Mouse (Mus musculus) heart, embryonic 11.5 days (tissue): ENCODE results near the gene Pde8b. TPM values are rescaled to one million over a fixed set of nuclear protein-coding genes. Genes with fewer than 3 reads are reported as not detected.

Experiments used
- ATAC-seq: fragments of 200-750 bp; cut with Nextera tagmentation; replicated peaks from 2 replicates; pipeline ENCODE4 v1.8.0; 2017; ENCODE audit warnings: moderate library complexity; ENCODE audit not compliant: insufficient number of reproducible peaks, low FRiP score, low TSS enrichment
- H3K27ac ChIP-seq: fragments of 300-500 bp; sonication (generic); 2 replicates; pipeline ENCODE4 v1.5.1; 2014; ENCODE audit warnings: mild to moderate bottlenecking, low read depth, low read length
- H3K27me3 ChIP-seq: fragments of 300-500 bp; sonication (generic); 2 replicates; pipeline ENCODE4 v1.6.1; 2014; ENCODE audit warnings: mild to moderate bottlenecking, low read length, mixed read lengths; ENCODE audit not compliant: control insufficient read depth, insufficient read depth
- H3K36me3 ChIP-seq: fragments of 300-500 bp; sonication (generic); 2 replicates; pipeline ENCODE4 v1.6.1; 2014; ENCODE audit warnings: mild to moderate bottlenecking, low read length, moderate library complexity, mixed read lengths; ENCODE audit not compliant: control insufficient read depth, insufficient read depth
- H3K4me1 ChIP-seq: fragments of 300-500 bp; sonication (generic); 2 replicates; pipeline ENCODE4 v1.6.1; 2014; ENCODE audit warnings: low read length; ENCODE audit not compliant: control insufficient read depth, insufficient read depth
- H3K4me2 ChIP-seq: fragments of 300-500 bp; sonication (generic); 2 replicates; pipeline ENCODE4 v1.6.1; 2014; ENCODE audit warnings: mild to moderate bottlenecking, moderate library complexity
- H3K4me3 ChIP-seq: fragments of 300-500 bp; sonication (generic); 2 replicates; pipeline ENCODE4 v1.5.1; 2014; ENCODE audit warnings: low read depth, low read length
- H3K9ac ChIP-seq: fragments of 300-500 bp; sonication (generic); 2 replicates; pipeline ENCODE4 v1.6.1; 2014; ENCODE audit warnings: mild to moderate bottlenecking, low read depth, low read length, moderate library complexity
- H3K9me3 ChIP-seq: fragments of 300-500 bp; sonication (generic); replicated peaks from 2 replicates; pipeline ENCODE4 v1.6.1; 2016; ENCODE audit warnings: low read length; ENCODE audit not compliant: control insufficient read depth
- WGBS: fragments of 180-500 bp; shearing (Covaris S2); extraction: QIAGEN DNeasy Blood & Tissue Kit; methylation state at CpG from one replicate; pipeline ENCODE4 v1.1.7; 2014; ENCODE audit not compliant: insufficient replicate concordance; 5-methylcytosine and 5-hydroxymethylcytosine counted together
- polyA plus RNA-seq: library from polyadenylated mRNA; unstranded; fragments of >200 nt; fragmentation: Nextera tagmentation; extraction: Ambion mirVana; gene quantifications from 2 replicates; pipeline ENCODE4 v1.2.1, GENCODE M21; 2014

Gene Pde8b
- polyA plus RNA-seq, 1 experiment from 2014 or later: 0.69 TPM

DNA sequence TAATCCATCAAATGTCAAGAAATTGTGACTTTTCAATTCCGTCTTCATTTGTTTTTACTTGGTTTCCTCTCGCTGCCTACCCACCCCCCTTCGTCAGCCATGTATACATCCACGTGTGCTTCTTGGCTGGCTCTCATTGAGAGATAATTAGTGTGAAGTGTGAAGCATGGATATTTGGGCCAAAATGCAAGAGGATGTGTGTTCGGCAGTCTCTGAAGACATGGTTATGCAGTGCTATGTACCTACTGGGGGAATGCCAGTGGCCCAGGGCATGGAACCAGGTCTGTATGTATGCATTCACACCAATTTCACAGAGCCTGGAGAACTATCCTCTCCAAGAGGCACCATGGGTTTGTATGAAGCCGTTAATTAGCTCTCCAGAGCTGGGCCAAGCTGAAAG lies 219.3 kb downstream of the Pde8b start:
- H3K4me3 ChIP-seq: no peak overlapping the region
- no peak overlapping the region for H3K9ac ChIP-seq
- 84% methylated on average over 6 of the region's 6 CpGs for WGBS
- no peak overlapping the region for H3K27ac ChIP-seq
- 0 out of 2 replicates have a peak, but pooled peaks cover 5% of the 10 kb centered on the region for H3K36me3 ChIP-seq
- H3K4me2 ChIP-seq: no peak overlapping the region
- H3K4me1 ChIP-seq: peaks cover 4% of the 10 kb centered on the region
- H3K27me3 ChIP-seq: no peaks in the 10 kb centered on the region
- 0 out of 2 replicates have a peak, but pooled peaks cover 3% of the 10 kb centered on the region for H3K9me3 ChIP-seq
- no peak for ATAC-seq

DNA sequence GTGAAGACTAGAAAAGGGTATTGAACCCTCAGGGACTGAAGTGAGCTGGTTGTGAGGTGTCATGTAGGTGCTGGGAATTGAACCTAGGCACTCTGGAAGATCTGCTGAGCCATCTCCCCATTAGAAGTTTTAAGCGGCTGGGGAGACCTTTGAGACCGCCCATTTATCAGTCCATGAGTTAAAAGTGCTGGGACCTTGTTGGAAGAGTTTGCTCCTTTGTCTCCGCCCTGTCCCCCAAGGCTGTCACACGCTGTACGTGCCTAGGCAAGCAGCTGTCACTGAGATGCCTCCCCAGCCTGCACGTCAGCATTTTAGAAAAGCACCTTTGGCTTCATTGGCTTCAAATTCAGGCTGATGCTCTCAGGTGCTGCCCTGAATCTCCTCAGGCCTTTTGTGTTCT lies 229.9 kb downstream of the Pde8b start:
- Histone ChIP-seq H3K36me3 (no peaks in the 10 kb centered on the region; the same call in 1 of the 2 replicates), H3K4me3 (no peak overlapping the region), H3K4me2 (no peak overlapping the region), H3K9ac (no peak overlapping the region), H3K9me3 (no peaks in the 10 kb centered on the region), H3K4me1 (no peaks in the 10 kb centered on the region), H3K27ac (no peak overlapping the region), H3K27me3 (no peaks in the 10 kb centered on the region)
- 84% methylated on average over 6 of the region's 6 CpGs for WGBS
- no peak for ATAC-seq

DNA sequence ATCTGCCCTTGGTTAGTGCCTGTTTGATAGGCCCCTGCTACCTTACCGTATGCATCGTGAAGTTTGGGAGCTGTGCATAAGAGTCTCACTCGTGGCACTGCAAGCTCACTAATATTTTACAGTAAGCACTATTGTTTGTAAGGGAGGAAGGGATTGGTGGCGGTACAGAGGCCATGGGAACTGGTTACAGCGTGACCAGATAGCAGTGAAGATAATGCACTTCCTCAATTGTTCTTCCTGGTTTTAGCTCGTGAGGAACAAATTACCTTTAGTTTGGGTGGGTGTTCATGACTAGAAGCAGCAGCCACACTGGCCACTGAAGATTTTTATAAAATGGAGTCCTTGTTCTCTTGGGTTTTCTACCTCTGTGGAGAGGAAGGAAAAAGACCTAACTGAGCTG lies 230.8 kb downstream of the Pde8b start:
- 65% methylated on average over 6 of the region's 6 CpGs for WGBS
- H3K27ac ChIP-seq: no peak overlapping the region
- H3K36me3 ChIP-seq: no peaks in the 10 kb centered on the region; the same call in 1 of the 2 replicates
- H3K4me1 ChIP-seq: no peaks in the 10 kb centered on the region
- no peaks in the 10 kb centered on the region for H3K27me3 ChIP-seq
- ATAC-seq: no peak
- no peak overlapping the region for H3K4me3 ChIP-seq
- no peak overlapping the region for H3K4me2 ChIP-seq
- no peaks in the 10 kb centered on the region for H3K9me3 ChIP-seq
- H3K9ac ChIP-seq: no peak overlapping the region

DNA sequence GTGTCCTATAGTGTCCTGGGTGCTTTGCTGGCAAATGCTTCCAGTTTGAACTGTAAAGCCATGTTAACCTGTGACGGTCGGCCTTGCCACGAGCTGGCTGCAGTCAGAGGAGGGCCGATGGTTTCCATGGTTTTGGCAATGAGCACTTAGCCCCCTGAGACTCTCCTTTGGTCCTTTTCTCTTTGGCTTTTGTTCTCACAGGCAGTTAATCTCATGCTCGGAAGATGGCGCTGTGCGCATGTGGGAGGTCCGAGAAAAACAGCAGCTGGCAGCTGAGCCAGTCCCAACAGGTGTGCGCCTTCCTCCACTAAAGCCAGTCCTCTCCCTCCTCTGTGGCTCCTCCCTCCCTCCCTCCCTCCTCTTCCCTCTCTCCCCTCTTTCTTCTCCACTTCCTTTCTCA lies 232.2 kb downstream of the Pde8b start:
- H3K27me3 ChIP-seq: no peaks in the 10 kb centered on the region
- H3K9me3 ChIP-seq: no peaks in the 10 kb centered on the region
- no peak overlapping the region for H3K27ac ChIP-seq
- no peak overlapping the region for H3K4me2 ChIP-seq
- no peaks in the 10 kb centered on the region; the same call in 1 of the 2 replicates for H3K36me3 ChIP-seq
- H3K4me1 ChIP-seq: no peaks in the 10 kb centered on the region
- no peak overlapping the region for H3K9ac ChIP-seq
- WGBS: 8% methylated on average over 9 of the region's 9 CpGs
- no peak overlapping the region for H3K4me3 ChIP-seq
- ATAC-seq: no peak

GRCm38 (mm10) chr13:95017278-95017677 lies 232.9 kb downstream of the Pde8b start:
- Histone ChIP-seq H3K27ac (no peak overlapping the region), H3K9me3 (no peaks in the 10 kb centered on the region), H3K27me3 (no peaks in the 10 kb centered on the region), H3K4me3 (no peak overlapping the region), H3K9ac (no peak overlapping the region), H3K36me3 (no peaks in the 10 kb centered on the region; the same call in 1 of the 2 replicates), H3K4me1 (no peaks in the 10 kb centered on the region), H3K4me2 (no peak overlapping the region)
- 85% methylated on average over 6 of the region's 6 CpGs for WGBS
- ATAC-seq: no peak

DNA sequence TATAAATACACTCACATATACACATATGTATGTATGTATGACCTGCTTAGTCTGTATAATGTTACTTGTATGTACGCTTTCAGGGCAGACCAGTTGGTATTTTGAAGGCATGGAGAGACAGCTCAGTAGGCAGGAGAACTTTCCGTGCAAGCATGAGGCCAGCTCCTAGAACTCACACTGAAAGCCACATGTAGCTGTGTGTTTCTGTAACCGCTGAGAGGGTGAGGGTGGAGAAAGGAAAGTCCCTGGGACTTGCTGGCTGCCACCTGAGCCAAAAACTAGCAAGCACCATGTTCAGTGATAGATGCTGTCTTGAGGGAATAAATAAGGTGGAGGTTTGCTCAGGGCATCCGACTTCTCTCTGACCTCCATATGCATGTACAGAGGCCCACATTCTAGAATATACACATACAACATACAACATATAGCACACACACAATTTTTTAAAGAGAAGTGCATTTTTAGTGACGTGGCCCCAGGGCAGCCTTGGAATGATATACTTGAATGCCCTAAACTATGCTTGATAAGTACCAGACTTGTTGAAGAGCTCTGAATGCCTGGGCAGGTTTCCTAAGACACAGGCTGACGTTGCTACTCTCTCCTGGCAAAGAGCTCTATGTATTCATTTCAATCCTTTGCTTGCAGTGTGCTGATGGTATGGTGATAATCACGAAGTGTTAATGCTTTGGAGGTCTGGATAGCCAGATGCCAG lies 238.4 kb downstream of the Pde8b start:
- Histone ChIP-seq H3K4me3 (no peak overlapping the region), H3K36me3 (no peaks in the 10 kb centered on the region), H3K27ac (no peak overlapping the region), H3K4me2 (no peak overlapping the region), H3K4me1 (no peaks in the 10 kb centered on the region), H3K9me3 (no peaks in the 10 kb centered on the region), H3K9ac (no peak overlapping the region), H3K27me3 (no peaks in the 10 kb centered on the region)
- WGBS: 82% methylated on average over 7 of the region's 7 CpGs
- no peak for ATAC-seq

GRCm38 (mm10) chr13:95009261-95009660 lies 240.9 kb downstream of the Pde8b start:
- H3K4me2 ChIP-seq: no peak overlapping the region
- no peaks in the 10 kb centered on the region for H3K36me3 ChIP-seq
- no peaks in the 10 kb centered on the region for H3K9me3 ChIP-seq
- H3K9ac ChIP-seq: no peak overlapping the region
- no peaks in the 10 kb centered on the region for H3K4me1 ChIP-seq
- no peak overlapping the region for H3K4me3 ChIP-seq
- WGBS: 84% methylated on average over 7 of the region's 7 CpGs
- ATAC-seq: no peak
- H3K27me3 ChIP-seq: no peaks in the 10 kb centered on the region
- H3K27ac ChIP-seq: no peak overlapping the region

DNA sequence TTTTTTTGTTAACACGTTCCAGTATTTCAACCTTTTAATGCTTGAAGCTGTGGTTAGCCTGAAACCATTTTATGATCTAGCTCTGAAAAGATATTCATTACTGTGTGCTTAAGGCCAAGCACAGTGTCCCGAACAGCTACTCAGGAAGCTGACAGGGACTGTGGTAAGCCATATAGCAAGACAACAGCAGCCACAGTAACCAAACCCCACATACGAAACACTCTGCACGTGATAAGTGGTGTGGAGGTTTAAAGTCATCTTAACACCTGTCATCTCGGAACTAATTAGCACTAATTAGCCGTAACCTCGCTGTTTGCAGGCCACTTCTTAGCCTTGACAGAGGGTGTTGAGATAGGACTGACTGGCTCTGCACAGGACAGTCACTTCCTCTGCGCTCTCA lies 242.9 kb downstream of the Pde8b start:
- Histone ChIP-seq H3K36me3 (no peaks in the 10 kb centered on the region), H3K9ac (no peak overlapping the region), H3K4me2 (no peak overlapping the region), H3K4me3 (no peak overlapping the region), H3K9me3 (no peaks in the 10 kb centered on the region), H3K27ac (no peak overlapping the region), H3K4me1 (no peaks in the 10 kb centered on the region), H3K27me3 (no peaks in the 10 kb centered on the region)
- ATAC-seq: no peak
- 68% methylated on average over 8 of the region's 8 CpGs for WGBS

GRCm38 (mm10) chr13:94990516-94990915 lies 259.6 kb downstream of the Pde8b start:
- no peak for ATAC-seq
- Histone ChIP-seq H3K9me3 (no peaks in the 10 kb centered on the region), H3K4me1 (no peaks in the 10 kb centered on the region), H3K27me3 (no peaks in the 10 kb centered on the region), H3K9ac (no peak overlapping the region), H3K27ac (no peak overlapping the region), H3K4me3 (no peak overlapping the region), H3K36me3 (no peaks in the 10 kb centered on the region), H3K4me2 (no peak overlapping the region)
- WGBS: 48% methylated on average over 5 of the region's 5 CpGs
